Mouse (Mus musculus) hindbrain, embryonic 10.5 days (tissue): ENCODE results near the gene Csgalnact2. TPM values are rescaled to one million over a fixed set of nuclear protein-coding genes. Genes with fewer than 3 reads are reported as not detected.

Source experiments
- DNase-seq: peaks from one replicate; pipeline ENCODE4 v3.0.0-alpha.2; 2017; ENCODE audit warnings: low spot score
- H3K27ac ChIP-seq: fragments of 300-500 bp; sonication (generic); 2 replicates; pipeline ENCODE4 v1.5.1; 2016; ENCODE audit warnings: mild to moderate bottlenecking, moderate library complexity
- H3K27me3 ChIP-seq: fragments of 300-500 bp; sonication (generic); 2 replicates; pipeline ENCODE4 v1.6.1; 2016; ENCODE audit warnings: mild to moderate bottlenecking; ENCODE audit not compliant: poor library complexity, insufficient read depth, severe bottlenecking
- H3K36me3 ChIP-seq: fragments of 300-500 bp; sonication (generic); 2 replicates; pipeline ENCODE4 v1.6.1; 2016; ENCODE audit warnings: mild to moderate bottlenecking, moderate library complexity
- H3K4me1 ChIP-seq: fragments of 300-500 bp; sonication (generic); replicated peaks from 2 replicates; pipeline ENCODE4 v1.6.1; 2016; ENCODE audit warnings: mild to moderate bottlenecking
- H3K4me3 ChIP-seq: fragments of 300-500 bp; sonication (generic); 2 replicates; pipeline ENCODE4 v1.5.1; 2016; ENCODE audit warnings: mild to moderate bottlenecking, moderate library complexity
- H3K9me3 ChIP-seq: fragments of 300-500 bp; sonication (generic); 2 replicates; pipeline ENCODE4 v1.6.1; 2016; ENCODE audit warnings: mild to moderate bottlenecking, moderate library complexity
- WGBS: fragments of 180-500 bp; shearing (Covaris S2); methylation state at CpG from one replicate; pipeline ENCODE4 v1.1.7; 2016; 5-methylcytosine and 5-hydroxymethylcytosine counted together
- polyA plus RNA-seq: library from polyadenylated mRNA; unstranded; fragments of >200 nt; fragmentation: Nextera tagmentation; extraction: Ambion mirVana; gene quantifications from 2 replicates; pipeline ENCODE4 v1.2.1, GENCODE M21; 2016

Csgalnact2 gene
- 5.3 TPM in 2 replicates for polyA plus RNA-seq

DNA sequence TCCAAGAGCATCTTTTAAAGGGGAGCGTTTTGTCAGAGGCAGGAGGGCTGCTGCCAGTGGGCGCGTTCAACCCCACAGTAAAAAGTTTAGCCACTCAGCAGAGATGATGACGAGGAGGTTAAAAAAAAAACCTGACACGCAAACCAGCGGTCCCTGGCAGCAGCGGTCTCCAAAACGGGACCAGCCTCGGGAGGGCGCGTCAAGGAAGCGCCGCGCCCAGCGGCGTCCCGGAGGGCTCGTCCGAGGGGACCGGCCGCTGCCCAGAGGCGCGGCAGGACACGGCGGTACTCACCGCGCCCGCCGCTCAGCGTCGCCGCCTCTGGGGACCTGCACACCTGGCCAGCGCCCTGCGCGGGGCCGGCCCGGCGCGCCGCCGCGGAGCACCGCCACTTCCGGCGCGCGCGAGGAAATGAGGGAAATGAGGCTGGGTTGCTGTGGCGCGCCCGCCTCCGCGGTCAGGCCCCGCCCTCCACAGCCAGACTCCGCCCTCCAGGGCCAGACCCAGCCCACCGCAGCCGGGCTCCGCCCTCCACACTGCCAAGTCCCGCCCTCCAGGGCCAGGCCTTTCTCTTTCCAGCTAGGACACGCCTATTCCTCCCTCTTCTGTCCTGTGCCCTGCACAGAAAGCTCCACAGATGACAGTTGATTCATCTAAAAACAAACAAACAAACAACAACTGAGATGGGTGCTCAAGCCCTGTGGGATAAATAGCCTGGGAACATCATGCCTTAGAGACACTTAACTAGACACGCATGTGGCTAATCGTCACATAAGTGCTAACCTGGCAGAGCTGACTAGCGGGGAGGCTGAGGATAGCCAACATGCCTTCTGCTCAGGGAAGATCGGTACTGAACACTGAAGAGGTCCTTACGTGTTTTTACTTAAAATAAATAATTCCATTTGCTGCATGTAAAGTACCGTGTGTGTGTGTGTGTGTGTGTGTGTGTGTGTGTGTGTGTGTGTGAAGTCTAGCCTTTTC, at the start of gene Csgalnact2:
Gene Csgalnact2 (minus strand): TSS at position 410 of the 979 bp plus-strand sequence.
- no peaks in the 10 kb centered on the region for H3K27me3 ChIP-seq
- peaks cover 9% of the 10 kb centered on the region for H3K4me1 ChIP-seq
- H3K9me3 ChIP-seq = no peaks in the 10 kb centered on the region
- DNase-seq = peak; percentile 93
- WGBS = 7% methylated on average over 65 of the region's 66 CpGs
- peak within 1 kb of the TSS; percentile 92 for H3K27ac ChIP-seq
- no peaks in the 10 kb centered on the region for H3K36me3 ChIP-seq
- peak within 1 kb of the TSS; percentile 83 for H3K4me3 ChIP-seq

- WGBS = 90% methylated on average over 9 of the region's 9 CpGs
- DNase-seq = no peak
- H3K4me3 ChIP-seq = no peak overlapping the region
- H3K9me3 ChIP-seq = no peaks in the 10 kb centered on the region
- H3K27ac ChIP-seq = no peak overlapping the region
- H3K36me3 ChIP-seq = no peaks in the 10 kb centered on the region
- H3K4me1 ChIP-seq = peaks cover 14% of the 10 kb centered on the region
- H3K27me3 ChIP-seq = peaks cover 6% of the 10 kb centered on the region; the same call in 1 of the 2 replicates
Measured at GRCm38 (mm10) chr6:118188599-118188998, 49.7 kb upstream of the Csgalnact2 start.

- no peak for DNase-seq
- 85% methylated on average over 3 of the region's 3 CpGs for WGBS
- H3K27ac ChIP-seq = no peak overlapping the region; the same call in none of the 2 replicates
Measured at GRCm38 (mm10) chr6:118187285-118187641, 48.3 kb upstream of the Csgalnact2 start.

DNA sequence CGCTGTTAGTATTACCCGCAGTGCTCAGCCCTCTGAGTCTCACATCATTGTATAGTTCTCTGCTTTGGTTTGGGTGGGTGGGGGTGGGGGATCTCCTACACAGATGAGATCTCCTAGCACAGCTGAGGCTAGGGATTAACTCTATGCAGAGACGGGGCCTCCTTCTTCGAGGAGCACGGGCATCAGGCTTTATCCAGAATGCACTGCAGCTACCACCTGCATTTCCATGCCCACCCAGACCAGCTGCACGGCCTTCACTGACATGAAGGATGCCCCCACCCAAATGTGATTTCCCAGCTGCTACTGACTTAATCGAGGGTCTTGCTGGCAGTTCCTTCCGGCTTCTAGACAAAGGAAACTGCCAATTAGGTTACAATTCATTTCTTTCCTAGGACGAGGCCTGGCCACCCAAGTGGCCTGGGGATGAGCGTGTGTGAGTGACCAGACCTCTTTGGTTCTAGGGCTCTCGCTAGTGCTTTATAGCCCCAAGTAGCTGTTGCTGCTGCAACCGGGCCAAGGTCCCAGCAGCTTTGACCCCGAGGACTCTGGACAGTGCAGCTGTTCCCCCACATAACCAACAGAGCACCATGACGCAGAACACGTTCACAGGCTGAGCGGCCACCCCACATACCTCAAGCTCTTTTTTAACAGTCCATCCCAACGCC, 47.8 kb upstream of the Csgalnact2 start:
- H3K9me3 ChIP-seq = no peaks in the 10 kb centered on the region
- no peaks in the 10 kb centered on the region for H3K36me3 ChIP-seq
- DNase-seq = peak; percentile 15
- WGBS = 71% methylated on average over 17 of the region's 17 CpGs
- no peak overlapping the region for H3K4me3 ChIP-seq
- no peak overlapping the region; the same call in 1 of the 2 replicates for H3K27ac ChIP-seq
- H3K4me1 ChIP-seq = peaks cover 14% of the 10 kb centered on the region
- H3K27me3 ChIP-seq = no peaks in the 10 kb centered on the region

More at GRCm38 (mm10) chr6:118187285-118187641, 48.3 kb upstream of the Csgalnact2 start:
- H3K9me3 ChIP-seq = no peaks in the 10 kb centered on the region
- no peaks in the 10 kb centered on the region for H3K36me3 ChIP-seq
- peaks cover 3% of the 10 kb centered on the region; the same call in 1 of the 2 replicates for H3K27me3 ChIP-seq
- peaks cover 14% of the 10 kb centered on the region for H3K4me1 ChIP-seq
- H3K4me3 ChIP-seq = no peak overlapping the region

DNA sequence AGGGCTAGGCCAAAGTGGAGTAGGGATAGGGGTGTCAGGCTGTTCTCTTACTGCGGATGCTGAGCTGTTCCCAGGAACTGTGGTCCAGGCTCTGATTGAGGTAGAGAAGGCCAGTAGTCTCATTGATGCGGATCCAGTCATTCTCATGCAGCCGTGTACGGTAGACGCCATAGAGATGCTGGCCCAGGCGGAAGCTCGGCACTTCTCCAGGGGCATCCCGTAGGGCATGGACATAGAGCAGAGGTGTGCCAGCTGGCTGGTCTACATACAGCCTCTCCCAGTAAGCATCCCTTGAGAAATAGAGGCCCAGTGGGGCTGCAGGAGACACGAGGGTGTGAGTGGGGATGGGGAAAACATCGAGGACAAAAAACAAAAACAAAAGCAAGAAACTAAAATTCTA, 45.2 kb upstream of the Csgalnact2 start:
- Histone ChIP-seq H3K4me1 (peaks cover 14% of the 10 kb centered on the region), H3K9me3 (no peaks in the 10 kb centered on the region), H3K4me3 (no peak overlapping the region), H3K27ac (no peak overlapping the region), H3K36me3 (no peaks in the 10 kb centered on the region), H3K27me3 (no peaks in the 10 kb centered on the region)
- DNase-seq = no peak
- WGBS = 92% methylated on average over 10 of the region's 10 CpGs

- WGBS = 82% methylated on average over 12 of the region's 12 CpGs
- H3K27me3 ChIP-seq = no peaks in the 10 kb centered on the region
- no peak for DNase-seq
- H3K27ac ChIP-seq = no peak overlapping the region
- H3K4me3 ChIP-seq = no peak overlapping the region
- H3K36me3 ChIP-seq = no peaks in the 10 kb centered on the region
- H3K4me1 ChIP-seq = no peaks in the 10 kb centered on the region
- no peaks in the 10 kb centered on the region for H3K9me3 ChIP-seq
Measured at GRCm38 (mm10) chr6:118180085-118180423, 41.1 kb upstream of the Csgalnact2 start.

DNA sequence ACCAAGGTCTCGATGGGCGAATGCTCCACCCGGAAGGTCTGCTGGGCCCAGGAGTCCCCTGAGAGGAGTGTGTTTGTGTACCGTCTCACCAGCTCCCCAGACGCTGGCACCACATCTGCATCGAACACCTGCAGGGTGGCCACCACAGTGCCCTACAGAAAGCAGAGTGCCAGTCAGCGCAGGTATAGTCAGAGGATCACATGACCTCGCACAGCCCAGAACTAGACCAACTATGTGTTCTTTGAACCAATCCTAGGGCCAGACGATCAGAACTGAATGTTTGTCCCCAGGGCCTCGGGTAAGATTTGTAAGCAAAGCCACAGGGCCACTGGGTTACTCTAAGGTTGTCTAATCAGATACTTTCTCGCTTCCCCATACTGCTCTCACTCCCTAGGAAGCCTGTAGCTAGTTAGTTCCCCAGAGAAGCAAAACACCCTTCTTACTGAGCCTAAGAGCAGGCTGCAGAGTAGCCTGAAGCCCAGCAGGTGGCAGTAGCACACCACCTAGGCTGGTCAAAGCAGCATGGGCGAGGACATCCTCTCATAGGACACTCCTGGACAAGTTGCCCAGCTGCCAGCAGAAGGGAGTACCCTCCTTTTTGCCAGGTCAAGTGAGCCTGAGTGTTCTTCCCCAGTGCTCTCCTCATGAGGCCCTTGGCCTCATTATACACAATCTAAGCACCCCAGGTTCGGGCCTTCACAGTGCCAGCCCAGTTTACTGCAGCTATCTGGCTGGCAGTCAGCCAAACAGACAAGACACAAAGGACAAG, 40.6 kb upstream of the Csgalnact2 start:
- H3K27me3 ChIP-seq = no peaks in the 10 kb centered on the region
- 62% methylated on average over 13 of the region's 13 CpGs for WGBS
- peak; percentile 73 for DNase-seq
- no peak overlapping the region for H3K4me3 ChIP-seq
- no peak overlapping the region for H3K27ac ChIP-seq
- no peaks in the 10 kb centered on the region for H3K36me3 ChIP-seq
- no peaks in the 10 kb centered on the region for H3K9me3 ChIP-seq
- no peaks in the 10 kb centered on the region for H3K4me1 ChIP-seq

DNA sequence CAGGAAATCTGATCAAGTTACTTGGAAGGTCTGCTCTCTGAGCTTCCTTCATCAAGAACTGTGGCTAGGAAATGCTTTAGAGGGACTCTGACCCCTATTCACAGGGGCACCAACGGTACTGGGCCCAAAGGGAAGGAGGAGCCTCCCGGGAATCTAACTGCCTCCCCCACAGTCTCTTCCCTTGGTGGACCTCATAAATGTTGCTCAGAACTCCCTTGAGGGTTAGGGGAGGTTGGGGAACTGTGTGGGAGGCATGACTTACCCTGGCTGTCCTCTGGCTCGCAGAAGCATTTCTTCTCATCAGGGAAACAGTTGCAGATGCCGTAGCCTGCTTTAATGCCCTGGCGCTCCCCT, 35.0 kb upstream of the Csgalnact2 start:
- no peaks in the 10 kb centered on the region for H3K27me3 ChIP-seq
- no peak overlapping the region for H3K27ac ChIP-seq
- H3K9me3 ChIP-seq = no peaks in the 10 kb centered on the region
- H3K4me3 ChIP-seq = no peak overlapping the region
- no peaks in the 10 kb centered on the region for H3K4me1 ChIP-seq
- H3K36me3 ChIP-seq = no peaks in the 10 kb centered on the region
- WGBS = 83% methylated on average over 5 of the region's 5 CpGs
- no peak for DNase-seq

DNA sequence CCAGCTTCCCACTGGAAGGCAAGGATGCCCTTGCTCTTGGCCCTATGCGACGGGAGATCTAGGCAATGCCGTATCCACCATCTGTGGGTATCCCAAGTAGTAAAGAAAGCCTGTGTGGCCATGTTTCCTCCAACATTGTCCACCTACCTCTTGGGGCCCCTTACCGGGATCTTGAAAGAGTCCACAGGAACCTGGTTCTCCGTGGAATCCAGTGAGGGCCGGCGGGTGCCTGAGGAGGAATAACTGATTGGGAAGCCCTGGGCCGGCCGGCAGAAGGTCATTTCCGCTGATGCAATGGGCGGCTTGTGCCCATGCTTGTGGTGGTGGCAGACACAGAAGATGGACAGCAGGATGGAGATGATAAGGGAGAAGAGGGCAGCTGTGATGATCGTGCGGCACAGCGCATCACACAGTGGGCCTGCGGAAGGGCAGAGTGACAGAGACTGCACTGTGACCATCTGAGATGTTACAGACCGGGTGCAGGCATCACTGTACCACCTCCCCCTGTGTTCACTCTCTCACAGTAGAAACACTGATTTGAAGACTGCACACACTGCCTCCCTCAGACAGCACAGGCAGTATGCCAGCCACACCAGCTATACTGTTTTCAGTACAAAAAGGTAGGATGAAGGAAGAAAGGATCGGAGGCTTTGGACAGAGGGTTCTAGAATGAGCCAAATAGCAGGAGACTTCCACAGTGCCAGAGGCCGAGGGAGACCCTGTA, 34.5 kb upstream of the Csgalnact2 start:
- WGBS = 92% methylated on average over 18 of the region's 18 CpGs
- no peaks in the 10 kb centered on the region for H3K9me3 ChIP-seq
- no peak for DNase-seq

DNA sequence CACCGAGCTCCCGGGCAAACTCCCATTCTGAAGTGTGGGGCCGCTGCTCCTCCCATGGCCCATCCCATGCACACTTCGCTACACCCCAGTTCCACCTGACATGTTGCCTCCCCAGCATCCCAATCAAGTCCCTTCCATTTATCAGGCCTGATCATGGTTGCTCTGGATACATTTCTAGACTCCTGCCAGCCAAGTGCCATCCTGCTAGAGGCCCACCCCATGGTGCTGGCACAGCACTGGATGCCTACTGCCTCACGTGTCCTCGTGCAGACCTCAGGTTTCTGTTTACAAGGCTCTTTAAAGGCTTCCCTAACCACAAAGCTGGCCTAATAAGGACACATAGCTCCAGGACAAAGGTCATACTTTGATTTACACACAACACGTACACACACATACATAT, 32.4 kb upstream of the Csgalnact2 start:
- Histone ChIP-seq H3K36me3 (no peaks in the 10 kb centered on the region), H3K4me3 (no peak overlapping the region), H3K27me3 (no peaks in the 10 kb centered on the region), H3K9me3 (no peaks in the 10 kb centered on the region), H3K4me1 (no peaks in the 10 kb centered on the region), H3K27ac (no peak overlapping the region)
- DNase-seq = no peak
- WGBS = 90% methylated on average over 7 of the region's 7 CpGs

More for the DNA sequence above, 34.5 kb upstream of the Csgalnact2 start:
- H3K4me3 ChIP-seq = no peak overlapping the region
- no peaks in the 10 kb centered on the region for H3K27me3 ChIP-seq
- H3K27ac ChIP-seq = no peak overlapping the region
- H3K4me1 ChIP-seq = no peaks in the 10 kb centered on the region
- H3K36me3 ChIP-seq = no peaks in the 10 kb centered on the region

DNA sequence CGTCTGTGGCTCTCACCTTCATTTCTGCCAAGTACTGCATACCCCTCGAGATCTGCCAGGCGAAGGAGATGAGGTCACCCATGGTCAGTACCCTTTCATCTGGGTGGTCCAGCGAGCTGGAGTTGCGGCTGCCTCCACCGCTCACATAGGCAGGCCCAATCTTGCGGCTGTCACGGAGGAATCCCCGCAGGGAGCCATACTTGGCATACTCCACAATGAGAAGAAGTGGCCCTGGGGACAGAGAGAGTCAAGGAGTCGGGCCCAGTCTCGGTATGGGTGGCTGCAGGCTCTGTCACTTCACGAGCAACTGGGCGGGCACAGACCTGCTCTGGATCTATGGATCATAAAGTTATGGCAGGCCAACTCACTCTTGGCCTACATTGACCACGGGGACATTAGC, 29.2 kb upstream of the Csgalnact2 start:
- 86% methylated on average over 14 of the region's 14 CpGs for WGBS
- Histone ChIP-seq H3K27me3 (no peaks in the 10 kb centered on the region), H3K4me3 (no peak overlapping the region), H3K27ac (no peak overlapping the region), H3K9me3 (no peaks in the 10 kb centered on the region), H3K36me3 (no peaks in the 10 kb centered on the region), H3K4me1 (no peaks in the 10 kb centered on the region)
- DNase-seq = no peak

DNA sequence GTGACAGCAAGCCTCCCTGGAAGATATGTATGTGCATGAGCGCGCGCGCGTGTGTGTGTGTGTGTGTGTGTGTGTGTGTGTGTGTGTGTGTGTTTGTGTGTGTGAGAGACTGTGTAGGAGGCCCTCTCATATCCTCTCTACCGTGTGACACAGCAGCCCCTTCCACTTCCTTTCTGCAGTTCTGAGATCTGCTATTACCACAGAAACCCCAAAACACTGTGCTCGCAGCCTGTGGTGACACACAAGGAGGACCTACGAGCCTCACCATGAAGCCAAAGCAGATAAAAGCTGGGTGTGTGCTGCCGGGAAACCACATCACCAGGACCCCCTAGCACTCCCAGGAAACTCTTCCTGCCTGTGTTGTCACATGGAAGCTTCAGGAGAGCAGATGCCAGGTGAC, 28.1 kb upstream of the Csgalnact2 start:
- Histone ChIP-seq H3K4me3 (no peak overlapping the region), H3K36me3 (no peaks in the 10 kb centered on the region), H3K4me1 (no peaks in the 10 kb centered on the region), H3K27ac (no peak overlapping the region), H3K27me3 (no peaks in the 10 kb centered on the region), H3K9me3 (no peaks in the 10 kb centered on the region)
- DNase-seq = no peak
- WGBS = 88% methylated on average over 9 of the region's 9 CpGs
